Mouse (Mus musculus): Measurements from ENCODE around the gene Prex1.
A peak's percentile ranks its signal among the peaks of the same experiment; 100 is the strongest.
"Not testable (repeated sequence)": the region's sequence is repeated elsewhere in the genome, so short reads cannot be mapped to it uniquely, and the experiment has no call there.

The Prex1 gene

GRCm38 (mm10) chr2:166713690-166714426, at the start of gene Prex1:
Prex1 (minus strand) TSS chr2:166713832.
- peak; percentile 88 for DNase-seq

- no peak for DNase-seq
Measured at GRCm38 (mm10) chr2:166757969-166758368, 44.3 kb upstream of the Prex1 start.

GRCm38 (mm10) chr2:166754760-166755159, 41.1 kb upstream of the Prex1 start:
- no peak for DNase-seq

- no peak for DNase-seq
Measured at GRCm38 (mm10) chr2:166754194-166754593, 40.6 kb upstream of the Prex1 start.

GRCm38 (mm10) chr2:166750620-166751191, 37.1 kb upstream of the Prex1 start:
- DNase-seq, result no peak

GRCm38 (mm10) chr2:166746261-166746913, 32.8 kb upstream of the Prex1 start:
- DNase-seq, result not testable (repeated sequence)

GRCm38 (mm10) chr2:166745849-166746248, 32.2 kb upstream of the Prex1 start:
- no peak for DNase-seq

- DNase-seq, result peak; percentile 3
Measured at GRCm38 (mm10) chr2:166744433-166744832, 30.8 kb upstream of the Prex1 start.

- DNase-seq, result no peak
Measured at GRCm38 (mm10) chr2:166743504-166743903, 29.9 kb upstream of the Prex1 start.

GRCm38 (mm10) chr2:166741445-166741844, 27.8 kb upstream of the Prex1 start:
- no peak for DNase-seq

GRCm38 (mm10) chr2:166740396-166740795, 26.8 kb upstream of the Prex1 start:
- DNase-seq, result no peak

GRCm38 (mm10) chr2:166737307-166737706, 23.7 kb upstream of the Prex1 start:
- DNase-seq, result no peak

- no peak for DNase-seq
Measured at GRCm38 (mm10) chr2:166735469-166736001, 21.9 kb upstream of the Prex1 start.

- no peak for DNase-seq
Measured at GRCm38 (mm10) chr2:166732860-166733259, 19.2 kb upstream of the Prex1 start.

- no peak for DNase-seq
Measured at GRCm38 (mm10) chr2:166732146-166732545, 18.5 kb upstream of the Prex1 start.

- not testable (repeated sequence) for DNase-seq
Measured at GRCm38 (mm10) chr2:166731102-166731883, 17.7 kb upstream of the Prex1 start.

- no peak for DNase-seq
Measured at GRCm38 (mm10) chr2:166730567-166730915, 16.9 kb upstream of the Prex1 start.

- no peak for DNase-seq
Measured at GRCm38 (mm10) chr2:166729656-166730566, 16.3 kb upstream of the Prex1 start.

- DNase-seq, result no peak
Measured at GRCm38 (mm10) chr2:166729045-166729444, 15.4 kb upstream of the Prex1 start.

GRCm38 (mm10) chr2:166728261-166728680, 14.6 kb upstream of the Prex1 start:
- no peak for DNase-seq

GRCm38 (mm10) chr2:166727790-166728189, 14.2 kb upstream of the Prex1 start:
- DNase-seq, result no peak

- DNase-seq, result no peak
Measured at GRCm38 (mm10) chr2:166726891-166727290, 13.3 kb upstream of the Prex1 start.
